Mouse (Mus musculus) ES-E14 (cell line): ENCODE data around the gene Ctnna3.

ENCODE experiments used
- CHD2 ChIP-seq: IDR thresholded peaks from 2 replicates; pipeline ENCODE4 v1.6.1; 2014; ENCODE audit warnings: mild to moderate bottlenecking, low read depth, low read length, inconsistent platforms
- HCFC1 ChIP-seq: IDR thresholded peaks from 2 replicates; pipeline ENCODE4 v1.6.1; 2012; ENCODE audit warnings: low read length, inconsistent platforms, borderline replicate concordance; ENCODE audit not compliant: insufficient read depth
- ZC3H11A ChIP-seq: IDR thresholded peaks from 2 replicates; pipeline ENCODE4 v1.6.1; 2012; ENCODE audit warnings: low read depth, mild to moderate bottlenecking, inconsistent platforms, low read length, borderline replicate concordance

DNA sequence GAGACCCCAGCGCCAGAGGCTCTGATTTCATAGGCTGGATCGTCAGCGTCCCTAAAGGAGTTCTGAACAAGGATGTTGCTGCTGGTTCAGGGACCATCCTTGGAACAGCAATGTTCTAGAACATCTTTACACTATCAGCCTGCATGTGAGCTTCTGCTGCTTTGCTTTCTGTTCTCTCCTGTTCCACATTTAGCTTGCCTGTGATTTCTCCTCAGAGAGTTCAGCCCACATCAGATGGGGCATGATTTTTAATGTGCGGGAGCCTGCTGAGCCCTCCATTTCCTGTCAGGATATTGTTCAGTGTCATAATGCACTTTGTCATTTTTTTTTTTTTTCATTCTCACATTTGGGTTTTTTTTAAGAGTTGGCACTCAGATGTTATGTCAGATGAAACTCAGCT lies 752.8 kb downstream of the Ctnna3 start:
- TF ChIP-seq ZC3H11A, result no peak
- no peak for TF ChIP-seq HCFC1
- TF ChIP-seq CHD2, result no peak
